Mouse (Mus musculus): ENCODE results near the gene Maged2.
"Not testable (repeated sequence)": the region's sequence is repeated elsewhere in the genome, so short reads cannot be mapped to it uniquely, and the experiment has no call there.

DNA sequence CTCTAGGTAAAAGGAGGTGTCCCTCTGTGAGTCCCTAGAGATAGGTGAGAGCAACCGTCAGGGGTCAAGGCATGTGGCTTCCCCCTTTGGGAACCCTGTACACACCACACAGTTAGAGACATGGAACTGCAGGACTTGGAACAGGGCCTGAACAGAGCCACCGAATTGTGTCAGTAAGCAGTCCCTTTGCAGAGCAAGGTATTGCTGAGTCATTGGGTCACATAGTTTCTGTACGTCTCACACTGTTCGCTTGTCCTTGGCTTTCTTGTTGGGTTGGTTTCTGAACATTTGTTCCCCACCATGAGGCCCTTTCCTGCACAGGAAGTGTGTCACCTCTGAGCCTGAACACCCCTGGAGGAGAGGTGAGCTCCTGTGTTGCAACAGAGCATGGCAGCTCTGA, 29.1 kb upstream of the Maged2 start:
- TF ChIP-seq POLR2A (IDR thresholded peaks at IDR 0.05; ENCODE audit: insufficient read depth, low read depth, low read length); CTCF (IDR thresholded peaks at IDR 0.05); EP300 (IDR thresholded peaks at IDR 0.05; ENCODE audit: insufficient read depth, low read depth, low read length): not testable (repeated sequence)

Measured in heart, adult 2 months (tissue).